Mouse (Mus musculus) stomach, embryonic 16.5 days (tissue): ENCODE results near the gene Cradd. TPM values are rescaled to one million over a fixed set of nuclear protein-coding genes. Genes with fewer than 3 reads are reported as not detected.

Experiments used
- ATAC-seq: fragments of 200-750 bp; cut with Nextera tagmentation; 2 replicates; pipeline ENCODE4 v1.8.0; 2017; ENCODE audit warnings: moderate number of reproducible peaks, moderate TSS enrichment; ENCODE audit not compliant: insufficient read depth, low FRiP score
- H3K27ac ChIP-seq: fragments of 300-500 bp; sonication (generic); 2 replicates; pipeline ENCODE4 v1.5.1; 2014; ENCODE audit warnings: low read length
- H3K27me3 ChIP-seq: fragments of 300-500 bp; sonication (generic); 2 replicates; pipeline ENCODE4 v1.6.1; 2014; ENCODE audit warnings: low read length, control low read depth, mixed read lengths; ENCODE audit not compliant: control insufficient read depth, insufficient read depth
- H3K36me3 ChIP-seq: fragments of 300-500 bp; sonication (generic); 2 replicates; pipeline ENCODE4 v1.6.1; 2014; ENCODE audit warnings: low read length; ENCODE audit not compliant: control insufficient read depth, insufficient read depth
- H3K4me1 ChIP-seq: fragments of 300-500 bp; sonication (generic); 2 replicates; pipeline ENCODE4 v1.6.1; 2014; ENCODE audit warnings: low read length, control low read depth, mixed read lengths; ENCODE audit not compliant: control insufficient read depth, insufficient read depth
- H3K4me2 ChIP-seq: fragments of 300-500 bp; sonication (generic); 2 replicates; pipeline ENCODE4 v1.6.1; 2014; ENCODE audit warnings: low read depth, low read length, mixed read lengths
- H3K4me3 ChIP-seq: fragments of 300-500 bp; sonication (generic); replicated peaks from 2 replicates; pipeline ENCODE4 v1.5.1; 2014; ENCODE audit warnings: mild to moderate bottlenecking, low read length
- H3K9ac ChIP-seq: fragments of 300-500 bp; sonication (generic); 2 replicates; pipeline ENCODE4 v1.6.1; 2014; ENCODE audit warnings: low read length
- H3K9me3 ChIP-seq: fragments of 300-500 bp; sonication (generic); replicated peaks from 2 replicates; pipeline ENCODE4 v1.6.1; 2016; ENCODE audit warnings: low read length, control low read depth; ENCODE audit not compliant: control insufficient read depth
- WGBS: fragments of 180-500 bp; shearing (Covaris S2); extraction: QIAGEN DNeasy Blood & Tissue Kit; methylation state at CpG from one replicate; pipeline ENCODE4 v1.1.7; 2014; 5-methylcytosine and 5-hydroxymethylcytosine counted together
- polyA plus RNA-seq: library from polyadenylated mRNA; unstranded; fragments of >200 nt; fragmentation: Nextera tagmentation; extraction: Ambion mirVana; gene quantifications from 2 replicates; pipeline ENCODE4 v1.2.1, GENCODE M21; 2015

Gene Cradd
- polyA plus RNA-seq, 1 experiment from 2014 or later: 9.8 TPM

DNA sequence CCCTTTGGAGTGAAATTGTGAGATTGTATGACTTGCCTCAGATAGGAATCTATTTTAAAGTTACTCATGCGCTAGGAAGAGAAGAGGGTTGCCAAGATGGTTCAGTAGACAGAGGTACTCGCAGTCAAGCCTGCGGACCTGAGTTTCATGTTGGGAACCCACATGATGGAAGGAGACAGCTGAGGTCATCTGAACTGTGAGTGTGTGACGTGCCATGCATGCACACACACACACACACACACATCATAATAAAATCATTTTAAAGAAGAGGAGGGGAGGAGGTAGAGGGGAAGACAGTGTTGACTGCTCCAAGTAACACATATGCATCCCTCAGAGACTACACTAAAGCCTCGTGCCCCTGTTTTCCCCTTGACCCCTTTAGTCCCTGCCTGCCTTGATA lies 36.1 kb upstream of the Cradd start:
- Histone ChIP-seq H3K4me2 (no peak overlapping the region), H3K4me3 (no peak overlapping the region), H3K4me1 (no peaks in the 10 kb centered on the region), H3K9me3 (no peaks in the 10 kb centered on the region), H3K27ac (no peak overlapping the region), H3K9ac (no peak overlapping the region), H3K36me3 (no peaks in the 10 kb centered on the region), H3K27me3 (no peaks in the 10 kb centered on the region)
- WGBS: 80% methylated on average over 5 of the region's 5 CpGs
- ATAC-seq: no peak

DNA sequence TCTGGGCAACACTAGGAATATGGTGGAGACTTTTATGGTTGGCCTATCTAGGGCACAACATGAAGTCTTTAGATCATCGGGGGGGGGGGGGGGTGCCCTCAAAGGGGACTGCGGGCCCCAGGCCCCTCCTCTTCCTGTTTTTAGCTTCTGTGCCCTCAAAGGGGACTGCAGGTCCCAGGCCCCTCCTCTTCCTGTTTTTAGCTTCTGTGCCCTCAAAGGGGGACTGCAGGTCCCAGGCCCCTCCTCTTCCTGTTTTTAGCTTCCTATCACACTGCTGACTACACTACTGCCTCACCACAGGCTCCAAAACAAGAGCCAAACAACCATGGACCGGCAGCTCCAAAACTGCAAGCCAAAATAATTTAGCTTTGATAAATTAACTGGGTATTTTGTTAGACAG lies 33.8 kb upstream of the Cradd start:
- Histone ChIP-seq H3K4me2 (no peak overlapping the region), H3K36me3 (no peaks in the 10 kb centered on the region), H3K4me1 (no peaks in the 10 kb centered on the region), H3K9ac (no peak overlapping the region), H3K9me3 (no peaks in the 10 kb centered on the region), H3K4me3 (no peak overlapping the region), H3K27ac (no peak overlapping the region), H3K27me3 (no peaks in the 10 kb centered on the region)
- no peak for ATAC-seq
- 87% methylated on average over 3 of the region's 3 CpGs for WGBS

DNA sequence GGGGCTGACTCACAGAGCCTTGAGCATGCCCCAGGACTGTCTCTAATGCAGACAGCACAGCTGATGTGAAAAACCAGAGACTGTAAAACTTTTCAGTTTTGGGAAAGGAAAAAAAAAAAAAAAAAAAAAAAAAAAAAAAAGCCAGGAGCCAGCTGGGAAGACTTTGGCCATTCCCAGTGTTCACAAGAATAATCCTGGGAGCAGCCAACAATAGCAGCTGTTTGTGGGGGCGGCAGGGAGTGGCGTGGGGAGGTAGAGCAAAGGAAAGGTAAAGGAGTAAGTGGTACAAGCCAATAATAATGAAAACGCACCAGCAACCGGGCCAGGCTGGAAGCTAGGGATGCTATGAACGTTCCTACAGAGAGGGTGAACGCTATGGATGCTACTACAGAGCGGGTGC lies 32.8 kb upstream of the Cradd start:
- Histone ChIP-seq H3K9ac (no peak overlapping the region), H3K4me3 (no peak overlapping the region), H3K27me3 (no peaks in the 10 kb centered on the region), H3K27ac (no peak overlapping the region), H3K36me3 (no peaks in the 10 kb centered on the region), H3K4me2 (no peak overlapping the region), H3K9me3 (no peaks in the 10 kb centered on the region), H3K4me1 (no peaks in the 10 kb centered on the region)
- WGBS: 79% methylated on average over 7 of the region's 7 CpGs
- no peak for ATAC-seq

DNA sequence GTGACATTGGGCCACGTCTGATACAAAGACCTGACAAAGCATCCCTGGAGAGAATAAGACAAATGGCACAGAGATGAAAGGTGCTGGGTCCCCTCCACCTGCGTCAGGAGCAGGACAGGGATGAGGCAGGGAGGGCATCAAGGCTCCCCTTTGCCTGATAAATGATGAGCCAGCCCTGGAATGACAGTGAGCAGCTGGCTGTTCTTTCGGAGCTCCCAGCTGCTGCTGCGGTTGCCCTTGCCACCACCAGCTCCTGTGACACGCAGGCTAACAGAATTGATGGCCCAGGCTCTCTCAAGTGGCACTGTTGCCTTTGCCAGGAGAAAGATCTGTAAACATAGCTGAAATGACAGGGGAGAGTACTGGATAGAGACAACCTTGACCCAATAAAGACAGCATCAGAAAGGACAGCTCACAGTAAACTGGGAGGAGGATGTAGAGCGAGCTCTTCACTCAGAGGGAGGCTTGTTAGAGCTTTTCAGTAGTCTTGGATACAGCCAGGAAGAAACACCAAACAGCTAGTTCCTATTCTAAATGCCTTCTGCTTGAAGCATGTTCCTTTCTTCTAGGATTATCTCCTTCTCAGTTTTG lies 31.8 kb upstream of the Cradd start:
- WGBS: 26% methylated on average over 6 of the region's 6 CpGs
- ATAC-seq: no peak
- H3K4me2 ChIP-seq: no peak overlapping the region
- H3K36me3 ChIP-seq: no peaks in the 10 kb centered on the region
- no peaks in the 10 kb centered on the region for H3K9me3 ChIP-seq
- H3K27me3 ChIP-seq: no peaks in the 10 kb centered on the region
- H3K27ac ChIP-seq: no peak overlapping the region
- no peaks in the 10 kb centered on the region for H3K4me1 ChIP-seq
- H3K4me3 ChIP-seq: no peak overlapping the region
- H3K9ac ChIP-seq: no peak overlapping the region

DNA sequence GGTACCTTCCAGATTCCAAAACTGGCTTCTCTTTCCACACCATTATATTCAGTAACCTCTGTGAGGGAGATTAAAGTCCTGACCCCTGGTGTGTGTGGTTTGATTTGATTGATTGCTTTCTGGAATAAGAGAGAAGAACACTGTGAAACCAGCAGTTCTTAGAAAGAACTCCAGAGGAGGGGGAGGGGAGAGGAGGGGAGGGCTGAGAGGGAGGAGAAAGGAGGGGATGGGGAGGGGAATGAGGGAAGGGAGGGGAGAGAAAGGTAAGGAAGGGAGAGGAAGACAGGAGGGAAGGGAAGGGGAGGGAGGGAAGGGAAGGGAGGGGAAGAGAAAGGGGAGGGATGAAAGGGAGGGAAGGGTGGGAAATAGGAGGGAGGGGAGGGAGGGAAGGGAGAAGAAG lies 30.7 kb upstream of the Cradd start:
- H3K9me3 ChIP-seq: no peaks in the 10 kb centered on the region
- H3K36me3 ChIP-seq: no peaks in the 10 kb centered on the region
- no peak overlapping the region for H3K4me3 ChIP-seq
- H3K4me2 ChIP-seq: no peak overlapping the region
- no peak for ATAC-seq
- no peaks in the 10 kb centered on the region for H3K27me3 ChIP-seq
- H3K4me1 ChIP-seq: no peaks in the 10 kb centered on the region
- H3K27ac ChIP-seq: no peak overlapping the region
- H3K9ac ChIP-seq: no peak overlapping the region

DNA sequence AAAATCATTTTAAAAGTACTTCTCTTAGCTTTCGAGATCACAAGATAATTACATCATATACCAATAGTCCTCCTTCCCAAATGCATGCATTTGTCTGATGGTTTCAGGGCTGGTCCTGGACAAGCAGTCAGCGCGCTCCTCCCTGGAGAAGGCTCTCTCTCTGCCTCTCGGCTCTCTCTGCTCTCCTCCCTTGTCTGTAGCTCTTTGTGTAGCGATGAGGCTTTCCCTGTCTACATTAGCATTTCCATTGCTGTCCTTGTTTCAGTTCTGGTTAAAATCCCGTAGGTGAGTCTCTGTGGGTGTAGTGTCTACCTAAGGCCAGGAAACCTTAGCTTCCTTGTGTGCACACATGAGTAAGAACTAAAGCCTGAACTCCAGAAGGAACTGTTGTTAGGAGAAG lies 30.1 kb upstream of the Cradd start:
- H3K36me3 ChIP-seq: no peaks in the 10 kb centered on the region
- ATAC-seq: no peak
- 81% methylated on average over 6 of the region's 6 CpGs for WGBS

DNA sequence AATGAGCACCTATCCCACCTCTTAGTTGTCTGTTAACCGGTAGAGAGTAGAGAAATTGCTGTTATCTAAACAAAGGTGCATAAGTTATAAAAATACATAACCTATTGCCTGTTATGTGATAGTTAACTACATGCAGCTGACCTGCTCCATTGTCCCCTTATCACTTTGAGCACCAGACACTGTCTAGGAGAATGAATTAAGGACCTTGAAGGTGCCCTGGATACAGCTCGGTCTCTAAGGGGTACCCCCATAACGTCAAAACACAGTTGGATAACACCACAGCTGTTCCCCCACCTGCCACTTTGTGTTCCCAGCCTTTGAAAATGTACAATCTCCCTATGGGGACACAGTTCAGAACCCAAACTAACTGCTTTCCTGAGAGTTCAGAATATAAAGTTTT lies 24.5 kb upstream of the Cradd start:
- no peak overlapping the region for H3K9ac ChIP-seq
- ATAC-seq: no peak
- H3K4me1 ChIP-seq: no peaks in the 10 kb centered on the region
- WGBS: 60% methylated on average over 3 of the region's 3 CpGs
- H3K27me3 ChIP-seq: no peaks in the 10 kb centered on the region
- no peak overlapping the region for H3K4me3 ChIP-seq
- no peaks in the 10 kb centered on the region for H3K36me3 ChIP-seq
- no peak overlapping the region for H3K27ac ChIP-seq
- no peak overlapping the region for H3K4me2 ChIP-seq
- no peaks in the 10 kb centered on the region for H3K9me3 ChIP-seq

More for the DNA sequence above, 30.1 kb upstream of the Cradd start:
- no peaks in the 10 kb centered on the region for H3K27me3 ChIP-seq
- H3K4me2 ChIP-seq: no peak overlapping the region
- H3K27ac ChIP-seq: no peak overlapping the region
- H3K9ac ChIP-seq: no peak overlapping the region
- no peaks in the 10 kb centered on the region for H3K4me1 ChIP-seq
- no peaks in the 10 kb centered on the region for H3K9me3 ChIP-seq
- no peak overlapping the region for H3K4me3 ChIP-seq

DNA sequence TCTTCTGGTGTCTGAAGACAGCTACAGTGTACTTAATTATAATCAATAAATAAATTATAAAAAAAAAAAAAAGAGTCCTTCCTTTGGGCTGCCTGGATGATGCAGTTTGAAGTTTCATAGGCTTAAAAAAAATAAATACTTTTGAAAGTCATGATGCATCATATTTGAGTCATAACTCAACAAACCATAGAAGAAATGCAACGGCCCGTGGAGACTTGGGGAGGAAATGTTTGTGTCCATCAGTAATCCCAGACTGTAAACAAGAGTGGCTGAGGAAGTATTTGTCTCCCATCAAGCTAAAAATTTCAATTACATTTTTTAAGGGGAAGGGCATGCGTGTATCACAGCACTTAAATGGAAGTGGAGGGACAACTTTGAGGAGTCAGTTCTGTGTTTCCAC lies 23.8 kb upstream of the Cradd start:
- H3K36me3 ChIP-seq: no peaks in the 10 kb centered on the region
- no peak overlapping the region for H3K9ac ChIP-seq
- H3K9me3 ChIP-seq: no peaks in the 10 kb centered on the region
- no peaks in the 10 kb centered on the region for H3K4me1 ChIP-seq
- no peak overlapping the region for H3K4me3 ChIP-seq
- H3K27me3 ChIP-seq: no peaks in the 10 kb centered on the region
- 68% methylated on average over 3 of the region's 3 CpGs for WGBS
- H3K27ac ChIP-seq: no peak overlapping the region
- ATAC-seq: no peak
- no peak overlapping the region for H3K4me2 ChIP-seq

DNA sequence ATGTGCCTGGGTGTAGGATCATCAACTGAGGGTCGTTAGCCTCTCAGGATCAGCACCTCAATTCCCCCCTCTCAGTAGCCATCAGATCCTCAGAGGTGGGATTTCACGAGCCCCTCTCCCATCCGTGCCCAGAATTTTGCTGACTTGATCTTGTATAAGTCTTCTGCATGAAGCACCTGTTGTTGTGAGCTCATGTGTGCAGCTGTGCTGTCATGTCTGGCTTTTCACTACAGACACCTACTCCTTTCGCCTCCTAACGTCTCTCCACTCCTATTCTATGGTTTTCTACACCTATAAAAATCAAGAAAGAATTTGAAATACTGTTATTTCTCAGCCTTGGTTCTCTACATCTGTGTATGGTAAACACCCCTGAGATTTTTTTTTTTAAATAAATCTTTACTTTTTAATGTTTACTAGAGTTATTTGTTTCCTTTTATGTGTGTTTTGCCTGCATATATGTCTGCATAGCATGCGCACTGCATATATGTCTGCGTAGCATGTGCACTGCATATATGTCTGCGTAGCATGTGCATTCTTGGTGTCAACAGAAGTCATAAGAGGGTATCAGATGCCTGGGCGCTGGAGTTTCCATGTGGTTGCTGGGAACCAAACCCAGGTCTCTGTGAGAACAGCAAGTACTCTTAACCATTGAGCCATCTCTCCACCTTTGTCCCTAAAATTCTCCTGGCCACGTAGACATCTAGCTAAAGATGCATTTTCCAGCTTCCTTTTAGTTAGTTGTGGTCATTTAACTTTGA lies 19.1 kb upstream of the Cradd start:
- H3K9ac ChIP-seq: no peak overlapping the region
- WGBS: 83% methylated on average over 10 of the region's 10 CpGs
- no peaks in the 10 kb centered on the region for H3K4me1 ChIP-seq
- no peaks in the 10 kb centered on the region for H3K36me3 ChIP-seq
- H3K27ac ChIP-seq: no peak overlapping the region
- ATAC-seq: no peak
- H3K27me3 ChIP-seq: no peaks in the 10 kb centered on the region
- no peaks in the 10 kb centered on the region for H3K9me3 ChIP-seq
- no peak overlapping the region for H3K4me2 ChIP-seq
- H3K4me3 ChIP-seq: no peak overlapping the region
